Mouse (Mus musculus): ENCODE results near the gene Ghsr. TPM values are rescaled to one million over a fixed set of nuclear protein-coding genes. Genes with fewer than 3 reads are reported as not detected.

The Ghsr gene
- polyA plus RNA-seq, 1 experiment from 2014 or later, result 0.34 TPM

- WGBS, result 80% methylated on average over 5 of the region's 5 CpGs
- Histone ChIP-seq H3K27me3 (ENCODE audit: control insufficient read depth, insufficient read depth, low read length) (no peaks in the 10 kb centered on the region), H3K4me1 (ENCODE audit: control insufficient read depth, insufficient read depth, low read length) (no peaks in the 10 kb centered on the region), H3K4me3 (ENCODE audit: low read depth, low read length) (no peak overlapping the region), H3K9me3 (ENCODE audit: control insufficient read depth, low read length) (no peaks in the 10 kb centered on the region), H3K27ac (ENCODE audit: low read depth, low read length) (no peak overlapping the region), H3K36me3 (ENCODE audit: control insufficient read depth, insufficient read depth, low read length) (no peaks in the 10 kb centered on the region), H3K4me2 (no peak overlapping the region), H3K9ac (ENCODE audit: low read length) (no peak overlapping the region)
- ATAC-seq (ENCODE audit: low FRiP score), result no peak
- DNase-seq (ENCODE audit: low spot score, missing footprints), result no peak
Measured at GRCm38 (mm10) chr3:27348462-27348861, 22.7 kb upstream of the Ghsr start.

GRCm38 (mm10) chr3:27351105-27351504 is 20.0 kb upstream of the Ghsr start:
- no peaks in the 10 kb centered on the region for H3K4me1 ChIP-seq (ENCODE audit: control insufficient read depth, insufficient read depth, low read length)
- H3K4me3 ChIP-seq (ENCODE audit: low read depth, low read length), result no peak overlapping the region
- WGBS, result 89% methylated on average over 9 of the region's 9 CpGs
- no peak overlapping the region for H3K27ac ChIP-seq (ENCODE audit: low read depth, low read length)
- DNase-seq (ENCODE audit: low spot score, missing footprints) (no peak), ATAC-seq (ENCODE audit: low FRiP score) (no peak)
- H3K9me3 ChIP-seq (ENCODE audit: control insufficient read depth, low read length), result no peaks in the 10 kb centered on the region
- H3K27me3 ChIP-seq (ENCODE audit: control insufficient read depth, insufficient read depth, low read length), result no peaks in the 10 kb centered on the region
- H3K9ac ChIP-seq (ENCODE audit: low read length), result no peak overlapping the region
- H3K36me3 ChIP-seq (ENCODE audit: control insufficient read depth, insufficient read depth, low read length), result no peaks in the 10 kb centered on the region
- H3K4me2 ChIP-seq, result no peak overlapping the region

GRCm38 (mm10) chr3:27359100-27359720 is 11.9 kb upstream of the Ghsr start:
- WGBS, result 84% methylated on average over 2 of the region's 2 CpGs
- no peaks in the 10 kb centered on the region for H3K36me3 ChIP-seq (ENCODE audit: control insufficient read depth, insufficient read depth, low read length)
- H3K4me1 ChIP-seq (ENCODE audit: control insufficient read depth, insufficient read depth, low read length), result no peaks in the 10 kb centered on the region
- H3K9me3 ChIP-seq (ENCODE audit: control insufficient read depth, low read length), result no peaks in the 10 kb centered on the region
- no peak overlapping the region for H3K9ac ChIP-seq (ENCODE audit: low read length)
- ATAC-seq (ENCODE audit: low FRiP score) (no peak), DNase-seq (ENCODE audit: low spot score, missing footprints) (no peak)
- no peaks in the 10 kb centered on the region for H3K27me3 ChIP-seq (ENCODE audit: control insufficient read depth, insufficient read depth, low read length)
- no peak overlapping the region for H3K4me3 ChIP-seq (ENCODE audit: low read depth, low read length)
- no peak overlapping the region for H3K27ac ChIP-seq (ENCODE audit: low read depth, low read length)
- no peak overlapping the region for H3K4me2 ChIP-seq

- WGBS, result 6% methylated on average over 10 of the region's 10 CpGs
- no peak overlapping the region for H3K4me3 ChIP-seq (ENCODE audit: low read depth, low read length)
- H3K9me3 ChIP-seq (ENCODE audit: control insufficient read depth, low read length), result no peaks in the 10 kb centered on the region
- peaks cover 8% of the 10 kb centered on the region for H3K4me1 ChIP-seq (ENCODE audit: control insufficient read depth, insufficient read depth, low read length)
- no peak overlapping the region for H3K27ac ChIP-seq (ENCODE audit: low read depth, low read length)
- peaks cover 38% of the 10 kb centered on the region for H3K27me3 ChIP-seq (ENCODE audit: control insufficient read depth, insufficient read depth, low read length)
- no peak overlapping the region for H3K4me2 ChIP-seq
- DNase-seq (ENCODE audit: low spot score, missing footprints) (peak; percentile 93), ATAC-seq (ENCODE audit: low FRiP score) (no peak)
- H3K36me3 ChIP-seq (ENCODE audit: control insufficient read depth, insufficient read depth, low read length), result no peaks in the 10 kb centered on the region
- no peak overlapping the region for H3K9ac ChIP-seq (ENCODE audit: low read length)
Measured at GRCm38 (mm10) chr3:27370125-27370524, 1.0 kb upstream of the Ghsr start.

GRCm38 (mm10) chr3:27370582-27371275 is 422 bp upstream of the Ghsr start:
- no peak overlapping the region for H3K27ac ChIP-seq (ENCODE audit: low read depth, low read length)
- H3K36me3 ChIP-seq (ENCODE audit: control insufficient read depth, insufficient read depth, low read length), result no peaks in the 10 kb centered on the region
- 3% methylated on average over 20 of the region's 20 CpGs for WGBS
- peak overlapping the region; percentile 25 for H3K4me3 ChIP-seq (ENCODE audit: low read depth, low read length)
- no peak for ATAC-seq (ENCODE audit: low FRiP score)
- no peaks in the 10 kb centered on the region for H3K9me3 ChIP-seq (ENCODE audit: control insufficient read depth, low read length)
- no peak overlapping the region for H3K9ac ChIP-seq (ENCODE audit: low read length)
- H3K27me3 ChIP-seq (ENCODE audit: control insufficient read depth, insufficient read depth, low read length), result peaks cover 38% of the 10 kb centered on the region
- peak overlapping the region; percentile 48 for H3K4me2 ChIP-seq
- peak; percentile 87 for DNase-seq (ENCODE audit: low spot score, missing footprints)
- peaks cover 8% of the 10 kb centered on the region for H3K4me1 ChIP-seq (ENCODE audit: control insufficient read depth, insufficient read depth, low read length)

- no peak overlapping the region for H3K27ac ChIP-seq (ENCODE audit: low read depth, low read length)
- WGBS, result 1% methylated on average over 77 of the region's 77 CpGs
- peaks cover 8% of the 10 kb centered on the region for H3K4me1 ChIP-seq (ENCODE audit: control insufficient read depth, insufficient read depth, low read length)
- H3K4me2 ChIP-seq, result peak overlapping the region; percentile 48
- H3K27me3 ChIP-seq (ENCODE audit: control insufficient read depth, insufficient read depth, low read length), result peaks cover 38% of the 10 kb centered on the region
- no peaks in the 10 kb centered on the region for H3K36me3 ChIP-seq (ENCODE audit: control insufficient read depth, insufficient read depth, low read length)
- H3K9me3 ChIP-seq (ENCODE audit: control insufficient read depth, low read length), result no peaks in the 10 kb centered on the region
- peak; percentile 61; the same call in 1 of the 2 replicates for ATAC-seq (ENCODE audit: low FRiP score)
- H3K4me3 ChIP-seq (ENCODE audit: low read depth, low read length), result peak overlapping the region; percentile 25
- peak; percentile 88 for DNase-seq (ENCODE audit: low spot score, missing footprints)
- H3K9ac ChIP-seq (ENCODE audit: low read length), result no peak overlapping the region
Measured at GRCm38 (mm10) chr3:27371725-27372650, 837 bp downstream of the Ghsr start.

GRCm38 (mm10) chr3:27374396-27374795 is 3.2 kb downstream of the Ghsr start:
- no peaks in the 10 kb centered on the region for H3K9me3 ChIP-seq (ENCODE audit: control insufficient read depth, low read length)
- H3K36me3 ChIP-seq (ENCODE audit: control insufficient read depth, insufficient read depth, low read length), result no peaks in the 10 kb centered on the region
- H3K4me3 ChIP-seq (ENCODE audit: low read depth, low read length), result no peak overlapping the region
- peaks cover 38% of the 10 kb centered on the region for H3K27me3 ChIP-seq (ENCODE audit: control insufficient read depth, insufficient read depth, low read length)
- ATAC-seq (ENCODE audit: low FRiP score), result no peak
- H3K4me2 ChIP-seq, result no peak overlapping the region
- no peak for DNase-seq (ENCODE audit: low spot score, missing footprints)
- H3K9ac ChIP-seq (ENCODE audit: low read length), result no peak overlapping the region
- 62% methylated on average over 9 of the region's 9 CpGs for WGBS
- no peak overlapping the region for H3K27ac ChIP-seq (ENCODE audit: low read depth, low read length)
- H3K4me1 ChIP-seq (ENCODE audit: control insufficient read depth, insufficient read depth, low read length), result peaks cover 8% of the 10 kb centered on the region

- H3K9me3 ChIP-seq (ENCODE audit: control insufficient read depth, low read length), result no peaks in the 10 kb centered on the region
- H3K27me3 ChIP-seq (ENCODE audit: control insufficient read depth, insufficient read depth, low read length), result peaks cover 7% of the 10 kb centered on the region
- H3K4me2 ChIP-seq, result no peak overlapping the region
- H3K4me1 ChIP-seq (ENCODE audit: control insufficient read depth, insufficient read depth, low read length), result no peaks in the 10 kb centered on the region
- no peak overlapping the region for H3K4me3 ChIP-seq (ENCODE audit: low read depth, low read length)
- no peaks in the 10 kb centered on the region for H3K36me3 ChIP-seq (ENCODE audit: control insufficient read depth, insufficient read depth, low read length)
- no peak for DNase-seq (ENCODE audit: low spot score, missing footprints)
- no peak overlapping the region for H3K27ac ChIP-seq (ENCODE audit: low read depth, low read length)
- no peak for ATAC-seq (ENCODE audit: low FRiP score)
- WGBS, result 76% methylated on average over 4 of the region's 4 CpGs
- no peak overlapping the region for H3K9ac ChIP-seq (ENCODE audit: low read length)
Measured at GRCm38 (mm10) chr3:27377935-27378334, 6.8 kb downstream of the Ghsr start.

- DNase-seq (ENCODE audit: low spot score, missing footprints), result no peak
- H3K36me3 ChIP-seq (ENCODE audit: control insufficient read depth, insufficient read depth, low read length), result no peaks in the 10 kb centered on the region
- no peaks in the 10 kb centered on the region for H3K27me3 ChIP-seq (ENCODE audit: control insufficient read depth, insufficient read depth, low read length)
- H3K4me3 ChIP-seq (ENCODE audit: low read depth, low read length), result no peak overlapping the region
- H3K27ac ChIP-seq (ENCODE audit: low read depth, low read length), result no peak overlapping the region
- no peak overlapping the region for H3K4me2 ChIP-seq
- WGBS, result 77% methylated on average over 3 of the region's 3 CpGs
- no peak overlapping the region for H3K9ac ChIP-seq (ENCODE audit: low read length)
- no peaks in the 10 kb centered on the region for H3K4me1 ChIP-seq (ENCODE audit: control insufficient read depth, insufficient read depth, low read length)
- no peaks in the 10 kb centered on the region for H3K9me3 ChIP-seq (ENCODE audit: control insufficient read depth, low read length)
- ATAC-seq (ENCODE audit: low FRiP score), result no peak
Measured at GRCm38 (mm10) chr3:27384836-27385235, 13.7 kb downstream of the Ghsr start.
